Mouse (Mus musculus) myocyte (in vitro differentiated cells): ENCODE results near the gene Parp8. TPM values are rescaled to one million over a fixed set of nuclear protein-coding genes. Genes with fewer than 3 reads are reported as not detected.

Source experiments
- H3K27me3 ChIP-seq: one replicate; pipeline ENCODE4 v1.6.1; 2011; ENCODE audit not compliant: control insufficient read depth, insufficient read depth, insufficient read length
- H3K36me3 ChIP-seq: one replicate; pipeline ENCODE4 v1.6.1; 2011; ENCODE audit not compliant: control insufficient read depth, insufficient read depth
- H3K4me2 ChIP-seq: one replicate; pipeline ENCODE4 v1.6.1; 2011; ENCODE audit warnings: low read depth, control low read depth
- H3K4me3 ChIP-seq: one replicate; pipeline ENCODE4 v1.5.1; 2011; ENCODE audit warnings: mild to moderate bottlenecking, control low read depth, moderate library complexity
- H3K79me2 ChIP-seq: one replicate; pipeline ENCODE4 v1.6.1; 2011; ENCODE audit not compliant: control insufficient read depth, insufficient read depth
- H3ac ChIP-seq: one replicate; pipeline ENCODE4 v1.6.1; 2011; ENCODE audit not compliant: control insufficient read depth, insufficient read length
- CEBPB ChIP-seq: IDR thresholded peaks from 2 replicates; pipeline ENCODE4 v1.6.1; 2011; ENCODE audit warnings: mild to moderate bottlenecking, moderate library complexity; ENCODE audit not compliant: poor library complexity, insufficient read depth, severe bottlenecking
- E2F4 ChIP-seq: IDR thresholded peaks from one replicate; pipeline ENCODE4 v1.6.1; 2011; ENCODE audit warnings: mild to moderate bottlenecking, control low read depth, moderate library complexity; ENCODE audit not compliant: insufficient read depth
- MAX ChIP-seq: IDR thresholded peaks from one replicate; pipeline ENCODE4 v1.6.1; 2011; ENCODE audit warnings: low read depth, mild to moderate bottlenecking, control low read depth
- MYOD1 ChIP-seq, 3 experiments: IDR thresholded peaks; one replicate each; pipeline ENCODE4 v1.6.1; 2011; ENCODE audit warnings: control low read depth in 2 of 3, low read depth in 2 of 3, mild to moderate bottlenecking in 2 of 3, moderate library complexity in 1 of 3; ENCODE audit not compliant: insufficient read length in 2 of 3, control insufficient read depth in 1 of 3
- MYOG ChIP-seq, 3 experiments: IDR thresholded peaks; one replicate each; pipeline ENCODE4 v1.6.1; 2011; ENCODE audit warnings: control low read depth in 2 of 3, low read depth in 2 of 3, mild to moderate bottlenecking in 2 of 3; ENCODE audit not compliant: insufficient read length in 2 of 3, control insufficient read depth in 1 of 3, insufficient read depth in 1 of 3
- POLR2A ChIP-seq: IDR thresholded peaks from one replicate; pipeline ENCODE4 v1.6.1; 2011; ENCODE audit warnings: low read depth, mild to moderate bottlenecking, control low read depth, moderate library complexity; ENCODE audit not compliant: insufficient read length
- POLR2AphosphoS2 ChIP-seq: IDR thresholded peaks from one replicate; pipeline ENCODE4 v1.6.1; 2011; ENCODE audit warnings: low read depth, control low read depth; ENCODE audit not compliant: insufficient read length
- REST ChIP-seq: IDR thresholded peaks from one replicate; pipeline ENCODE4 v1.6.1; 2011; ENCODE audit warnings: mild to moderate bottlenecking, control low read depth, moderate library complexity; ENCODE audit not compliant: insufficient read depth, insufficient read length
- SRF ChIP-seq: IDR thresholded peaks from one replicate; pipeline ENCODE4 v1.6.1; 2011; ENCODE audit warnings: low read depth; ENCODE audit not compliant: control insufficient read depth, insufficient read length
- TCF12 ChIP-seq: IDR thresholded peaks from one replicate; pipeline ENCODE4 v1.6.1; 2011; ENCODE audit warnings: mild to moderate bottlenecking, control low read depth; ENCODE audit not compliant: poor library complexity, insufficient read depth, severe bottlenecking
- TCF3 ChIP-seq: IDR thresholded peaks from one replicate; pipeline ENCODE4 v1.6.1; 2011; ENCODE audit warnings: low read depth, control low read depth; ENCODE audit not compliant: insufficient read length
- USF1 ChIP-seq: IDR thresholded peaks from one replicate; pipeline ENCODE4 v1.6.1; 2011; ENCODE audit warnings: low read depth, mild to moderate bottlenecking, control low read depth, moderate library complexity
- polyA plus RNA-seq: library from polyadenylated mRNA; unstranded; fragments of >200 nt; fragmentation: generic; extraction: Trizol; gene quantifications from one replicate; pipeline ENCODE4 v1.2.1, GENCODE M21; 2012; ENCODE audit warnings: missing spikeins

The Parp8 gene
- polyA plus RNA-seq, 1 experiment: 6.1 TPM

DNA sequence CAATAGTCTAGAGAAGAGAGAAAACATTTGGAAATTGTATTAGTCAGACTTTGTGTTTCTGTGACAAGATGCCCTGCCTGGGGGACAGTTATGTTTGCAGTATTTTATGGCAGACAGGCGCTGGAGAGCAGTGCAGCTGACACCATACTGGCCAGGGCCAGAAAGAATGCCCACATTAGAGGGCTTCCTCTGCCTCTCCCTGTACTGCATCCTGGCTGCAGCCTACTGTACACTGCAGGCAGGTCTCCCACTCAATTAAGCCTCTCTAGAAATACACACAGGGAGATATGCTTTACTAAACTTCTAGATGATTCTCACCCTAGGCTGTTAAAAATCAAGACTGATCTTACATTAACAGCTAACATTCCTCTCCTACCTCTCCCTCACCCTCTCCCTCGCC, 36.6 kb downstream of the Parp8 start:
- H3ac ChIP-seq: no peak overlapping the region
- no peak for TF ChIP-seq E2F4
- TF ChIP-seq REST: no peak
- TF ChIP-seq TCF3: no peak
- TF ChIP-seq POLR2AphosphoS2: no peak
- no peak for TF ChIP-seq USF1
- no peak for TF ChIP-seq SRF
- no peak for TF ChIP-seq MAX
- no peak for TF ChIP-seq POLR2A
- TF ChIP-seq MYOG (IDR thresholded peaks at IDR 0.05; ENCODE audit: control insufficient read depth in 1 of 3, insufficient read depth in 1 of 3, insufficient read length in 2 of 3, low read depth in 2 of 3): no peak
- no peak for TF ChIP-seq TCF12
- no peak for TF ChIP-seq MYOD1 (IDR thresholded peaks at IDR 0.05; ENCODE audit: control insufficient read depth in 1 of 3, insufficient read length in 2 of 3, low read depth in 2 of 3)
- TF ChIP-seq CEBPB: no peak
- no peaks in the 10 kb centered on the region for H3K36me3 ChIP-seq
- H3K79me2 ChIP-seq: peaks cover 2% of the 10 kb centered on the region
- no peaks in the 10 kb centered on the region for H3K27me3 ChIP-seq
- H3K4me3 ChIP-seq: no peak overlapping the region
- no peak overlapping the region for H3K4me2 ChIP-seq

DNA sequence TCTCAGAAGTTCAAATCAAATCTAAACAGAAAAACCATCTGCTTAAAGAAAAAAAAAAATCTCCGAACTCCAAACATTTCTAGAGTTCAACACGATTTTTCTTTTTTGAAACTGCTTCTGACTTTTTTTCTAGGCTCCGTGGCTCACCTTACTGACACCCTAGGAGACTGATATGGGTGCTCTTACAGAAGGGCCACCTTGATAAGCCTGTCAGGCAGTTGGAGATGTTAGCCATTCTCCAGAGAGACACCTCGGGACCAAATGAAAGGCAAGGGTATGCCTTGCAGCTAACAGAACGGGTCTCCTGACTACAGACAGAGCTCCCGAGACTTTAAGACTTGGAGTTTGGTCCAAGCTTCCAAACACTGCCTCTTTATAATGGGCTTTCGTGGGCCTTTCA, 37.1 kb downstream of the Parp8 start:
- TF ChIP-seq MYOD1 (IDR thresholded peaks at IDR 0.05; ENCODE audit: control insufficient read depth in 1 of 3, insufficient read length in 2 of 3, low read depth in 2 of 3) (no peak), TCF3 (no peak), TCF12 (no peak), REST (no peak), SRF (no peak), USF1 (no peak), POLR2AphosphoS2 (no peak), MYOG (IDR thresholded peaks at IDR 0.05; ENCODE audit: control insufficient read depth in 1 of 3, insufficient read depth in 1 of 3, insufficient read length in 2 of 3, low read depth in 2 of 3) (no peak), MAX (no peak), CEBPB (no peak), E2F4 (no peak), POLR2A (no peak)
- no peak overlapping the region for H3K4me3 ChIP-seq
- H3K4me2 ChIP-seq: no peak overlapping the region
- peaks cover 2% of the 10 kb centered on the region for H3K79me2 ChIP-seq
- no peaks in the 10 kb centered on the region for H3K36me3 ChIP-seq
- no peaks in the 10 kb centered on the region for H3K27me3 ChIP-seq
- H3ac ChIP-seq: no peak overlapping the region

DNA sequence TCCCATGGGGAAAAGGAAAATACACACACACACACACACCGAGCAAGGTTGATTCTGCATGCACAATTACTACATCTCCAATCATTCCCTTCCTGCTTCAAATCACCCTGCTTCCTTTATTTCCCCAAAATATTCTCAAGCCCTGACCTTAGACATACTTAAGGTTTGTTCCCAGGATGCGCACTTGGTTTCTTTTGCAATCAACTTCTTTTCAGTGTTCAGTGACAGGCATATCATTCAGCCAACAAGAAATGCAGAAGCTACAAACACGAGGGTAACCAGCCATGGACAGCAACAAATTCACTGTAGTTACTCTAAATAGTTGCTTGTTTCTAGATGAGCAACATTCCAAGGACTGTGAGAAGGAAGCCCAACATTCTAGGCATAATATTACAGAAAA, 38.1 kb downstream of the Parp8 start:
- Histone ChIP-seq H3K27me3 (no peaks in the 10 kb centered on the region), H3ac (no peak overlapping the region), H3K4me2 (no peak overlapping the region), H3K4me3 (no peak overlapping the region), H3K36me3 (no peaks in the 10 kb centered on the region), H3K79me2 (peaks cover 8% of the 10 kb centered on the region)
- TF ChIP-seq MYOD1 (IDR thresholded peaks at IDR 0.05; ENCODE audit: control insufficient read depth in 1 of 3, insufficient read length in 2 of 3, low read depth in 2 of 3) (no peak), USF1 (no peak), SRF (no peak), MYOG (IDR thresholded peaks at IDR 0.05; ENCODE audit: control insufficient read depth in 1 of 3, insufficient read depth in 1 of 3, insufficient read length in 2 of 3, low read depth in 2 of 3) (no peak), REST (no peak), POLR2AphosphoS2 (no peak)

DNA sequence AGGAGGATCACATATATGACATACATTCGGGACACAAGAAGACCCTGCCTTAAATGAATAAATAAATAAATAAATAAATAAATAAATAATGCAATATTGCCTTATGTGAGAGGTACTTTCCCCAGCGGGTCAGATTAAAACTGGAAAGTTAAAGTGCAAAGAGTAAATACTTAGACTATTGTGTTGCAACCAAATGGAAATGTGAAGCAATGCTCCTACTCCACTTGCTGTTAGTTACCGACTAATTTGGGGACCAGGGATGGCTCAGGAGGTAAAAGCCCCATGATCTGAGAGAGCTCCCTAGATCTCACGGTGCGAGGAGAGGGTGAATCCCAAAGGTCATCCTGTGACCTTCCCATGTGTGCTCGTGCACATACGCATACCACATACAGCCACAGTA, 38.7 kb downstream of the Parp8 start:
- H3K4me3 ChIP-seq: no peak overlapping the region
- no peak overlapping the region for H3K4me2 ChIP-seq
- no peak overlapping the region for H3ac ChIP-seq
- TF ChIP-seq MYOG (IDR thresholded peaks at IDR 0.05; ENCODE audit: control insufficient read depth in 1 of 3, insufficient read depth in 1 of 3, insufficient read length in 2 of 3, low read depth in 2 of 3) (no peak), SRF (no peak), POLR2A (no peak), TCF12 (no peak), MAX (no peak), MYOD1 (IDR thresholded peaks at IDR 0.05; ENCODE audit: control insufficient read depth in 1 of 3, insufficient read length in 2 of 3, low read depth in 2 of 3) (no peak), USF1 (no peak), POLR2AphosphoS2 (no peak)
- H3K79me2 ChIP-seq: peaks cover 10% of the 10 kb centered on the region
- no peaks in the 10 kb centered on the region for H3K27me3 ChIP-seq
- H3K36me3 ChIP-seq: no peaks in the 10 kb centered on the region

DNA sequence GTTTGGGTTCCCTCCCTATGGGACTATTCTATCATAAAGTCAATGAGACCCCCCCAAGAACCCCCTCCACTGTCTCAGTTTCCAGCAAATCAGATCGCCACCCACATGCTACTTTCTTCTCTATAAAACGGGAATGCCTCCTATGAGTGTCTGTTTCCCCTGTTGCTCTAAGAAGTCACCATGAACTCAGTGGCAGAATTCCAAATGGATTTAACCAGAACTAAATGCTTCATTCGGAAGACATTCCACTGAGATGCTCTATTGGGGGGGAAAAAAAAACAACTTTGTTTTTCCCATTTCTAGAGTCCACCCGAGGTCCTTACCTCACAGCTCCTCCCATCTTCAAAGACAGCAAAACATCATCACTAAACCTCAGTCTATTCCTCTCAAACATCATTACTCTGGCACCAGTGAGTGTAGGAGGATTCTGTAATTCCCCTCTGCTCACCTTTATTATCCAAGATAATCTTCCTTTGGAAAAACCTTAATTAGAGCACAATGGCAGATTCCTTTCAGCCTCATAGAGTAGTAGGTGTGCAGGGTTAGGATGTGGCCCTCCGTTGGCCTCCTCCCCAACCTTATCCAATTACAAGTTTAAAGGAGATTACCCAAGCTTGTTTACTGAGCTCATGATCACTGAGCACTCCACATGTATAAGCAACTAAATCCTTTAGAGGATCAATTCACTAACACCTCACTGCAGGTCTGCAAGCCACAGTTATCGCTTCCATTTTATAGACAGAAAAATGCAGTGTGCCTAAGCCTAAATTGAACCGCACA, 51.1 kb downstream of the Parp8 start:
- TF ChIP-seq POLR2AphosphoS2 (no peak), POLR2A (no peak), CEBPB (no peak), TCF3 (no peak), REST (no peak), MAX (no peak), MYOG (IDR thresholded peaks at IDR 0.05; ENCODE audit: control insufficient read depth in 1 of 3, insufficient read depth in 1 of 3, insufficient read length in 2 of 3, low read depth in 2 of 3) (no peak), MYOD1 (IDR thresholded peaks at IDR 0.05; ENCODE audit: control insufficient read depth in 1 of 3, insufficient read length in 2 of 3, low read depth in 2 of 3) (no peak), E2F4 (no peak)
- Histone ChIP-seq H3ac (no peak overlapping the region), H3K79me2 (peaks cover 9% of the 10 kb centered on the region), H3K27me3 (no peaks in the 10 kb centered on the region), H3K36me3 (no peaks in the 10 kb centered on the region), H3K4me3 (no peak overlapping the region), H3K4me2 (no peak overlapping the region)
